Comparison of ENCODE assay signal across 1 mouse cellular context in the genomic region with DNA sequence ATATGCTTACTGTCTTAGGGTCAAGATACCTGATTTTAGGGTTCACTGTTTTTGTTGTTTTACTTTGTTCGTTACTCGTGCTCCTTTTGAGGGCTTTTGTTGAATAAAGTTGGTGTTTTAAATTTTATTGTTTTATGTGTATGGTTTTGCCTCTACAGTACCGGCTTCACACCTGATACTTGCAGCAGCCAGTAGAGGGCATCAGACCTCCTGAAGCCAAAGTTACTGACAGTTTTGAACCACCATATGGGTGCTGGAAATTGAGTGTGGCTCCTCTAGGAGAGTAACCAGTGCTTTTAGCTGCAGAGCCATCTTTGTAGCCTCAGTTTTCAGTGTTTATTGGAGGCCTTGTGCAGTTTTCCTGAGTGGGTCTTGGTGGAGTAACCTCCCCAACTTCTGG.
TF ChIP-seq lines count a peak whose summit lies in the region.

No protein-coding gene starts in this region.

TF ChIP-seq in CH12.LX, 34 proteins besides CTCF, POLR2A, EP300 and RAD21:
- TF ChIP-seq HCFC1 (IDR thresholded peaks at IDR 0.05; ENCODE audit: low read depth, low read length) (no peak), SMC3 (IDR thresholded peaks at IDR 0.05; ENCODE audit: low read depth, low read length) (peak; percentile 51)
